Mouse (Mus musculus): ENCODE data around the gene Zfp422.

GRCm38 (mm10) chr6:116635251-116636180 lies 6.7 kb upstream of the Zfp422 start:
- no peak for TF ChIP-seq CTCF (conservative IDR thresholded peaks at IDR 0.05 in 1 of 2, IDR thresholded peaks at IDR 0.05 in 1 of 2; ENCODE audit: low read depth in 2 of 2, low read length in 2 of 2)
- TF ChIP-seq HCFC1 (IDR thresholded peaks at IDR 0.05; ENCODE audit: low read depth, low read length): no peak
- no peak for TF ChIP-seq POLR2A (IDR thresholded peaks at IDR 0.05; ENCODE audit: low read depth, low read length)
- no peak for TF ChIP-seq EP300 (IDR thresholded peaks at IDR 0.05; ENCODE audit: low read length)
- TF ChIP-seq CHD1 (IDR thresholded peaks at IDR 0.05; ENCODE audit: low read depth, low read length): no peak
- no peak for TF ChIP-seq CHD2 (IDR thresholded peaks at IDR 0.05; ENCODE audit: low read length)
- TF ChIP-seq ZKSCAN1 (IDR thresholded peaks at IDR 0.05; ENCODE audit: borderline replicate concordance, low read depth, low read length): no peak

Data from CH12.LX (cell line).